Mouse (Mus musculus) heart, embryonic 12.5 days (tissue): ENCODE data around the gene 2810408A11Rik. TPM values are rescaled to one million over a fixed set of nuclear protein-coding genes. Genes with fewer than 3 reads are reported as not detected.
"Not testable (repeated sequence)": the region's sequence is repeated elsewhere in the genome, so short reads cannot be mapped to it uniquely, and the experiment has no call there.

Experiments
- ATAC-seq: fragments of 200-750 bp; cut with Nextera tagmentation; 2 replicates; pipeline ENCODE4 v1.8.0; 2017; ENCODE audit warnings: moderate TSS enrichment, moderate library complexity; ENCODE audit not compliant: insufficient number of reproducible peaks, low FRiP score
- H3K27ac ChIP-seq: fragments of 300-500 bp; sonication (generic); 2 replicates; pipeline ENCODE4 v1.5.1; 2016; ENCODE audit warnings: mild to moderate bottlenecking, moderate library complexity; ENCODE audit not compliant: poor library complexity, severe bottlenecking
- H3K27me3 ChIP-seq: fragments of 300-500 bp; sonication (generic); replicated peaks from 2 replicates; pipeline ENCODE4 v1.6.1; 2016; ENCODE audit warnings: mild to moderate bottlenecking, moderate library complexity
- H3K36me3 ChIP-seq: fragments of 300-500 bp; sonication (generic); 2 replicates; pipeline ENCODE4 v1.6.1; 2016; ENCODE audit warnings: mild to moderate bottlenecking, moderate library complexity
- H3K4me1 ChIP-seq: fragments of 300-500 bp; sonication (generic); replicated peaks from 2 replicates; pipeline ENCODE4 v1.6.1; 2016; ENCODE audit warnings: mild to moderate bottlenecking
- H3K4me2 ChIP-seq: fragments of 300-500 bp; sonication (generic); 2 replicates; pipeline ENCODE4 v1.6.1; 2016; ENCODE audit warnings: mild to moderate bottlenecking, moderate library complexity
- H3K4me3 ChIP-seq: fragments of 300-500 bp; sonication (generic); 2 replicates; pipeline ENCODE4 v1.5.1; 2016; ENCODE audit warnings: mild to moderate bottlenecking
- H3K9ac ChIP-seq: fragments of 300-500 bp; sonication (generic); 2 replicates; pipeline ENCODE4 v1.6.1; 2016; ENCODE audit warnings: mild to moderate bottlenecking, moderate library complexity
- H3K9me3 ChIP-seq: fragments of 300-500 bp; sonication (generic); replicated peaks from 2 replicates; pipeline ENCODE4 v1.6.1; 2016; ENCODE audit warnings: mild to moderate bottlenecking, moderate library complexity
- WGBS: fragments of 180-500 bp; shearing (Covaris S2); methylation state at CpG from one replicate; pipeline ENCODE4 v1.1.7; 2016; 5-methylcytosine and 5-hydroxymethylcytosine counted together
- polyA plus RNA-seq: library from polyadenylated mRNA; unstranded; fragments of >200 nt; fragmentation: Nextera tagmentation; extraction: Ambion mirVana; gene quantifications from 2 replicates; pipeline ENCODE4 v1.2.1, GENCODE M21; 2016

Gene 2810408A11Rik
- polyA plus RNA-seq, 1 experiment from 2014 or later = 4.7 TPM

GRCm38 (mm10) chr11:69930967-69931537 lies 30.3 kb upstream of the 2810408A11Rik start:
- Histone ChIP-seq H3K36me3 (no peaks in the 10 kb centered on the region), H3K27ac (no peak overlapping the region), H3K9me3 (no peaks in the 10 kb centered on the region), H3K4me3 (no peak overlapping the region), H3K4me1 (peaks cover 9% of the 10 kb centered on the region), H3K27me3 (0 out of 2 replicates have a peak, but pooled peaks cover 2% of the 10 kb centered on the region), H3K9ac (no peak overlapping the region), H3K4me2 (no peak overlapping the region)
- no peak for ATAC-seq
- WGBS = 58% methylated on average over 3 of the region's 3 CpGs

- not testable (repeated sequence) for H3K27me3 ChIP-seq, H3K27ac ChIP-seq, H3K9me3 ChIP-seq, H3K9ac ChIP-seq, H3K36me3 ChIP-seq, H3K4me3 ChIP-seq, ATAC-seq, H3K4me2 ChIP-seq, H3K4me1 ChIP-seq
- WGBS = 85% methylated on average over 8 of the region's 8 CpGs
Observed at GRCm38 (mm10) chr11:69930176-69930575, 29.4 kb upstream of the 2810408A11Rik start.

- no peak overlapping the region for H3K27ac ChIP-seq
- no peak for ATAC-seq
- H3K4me3 ChIP-seq = no peak overlapping the region
- no peaks in the 10 kb centered on the region for H3K9me3 ChIP-seq
- H3K4me2 ChIP-seq = no peak overlapping the region
- peaks cover 6% of the 10 kb centered on the region for H3K4me1 ChIP-seq
- no peaks in the 10 kb centered on the region for H3K36me3 ChIP-seq
- no peak overlapping the region for H3K9ac ChIP-seq
- 26% methylated on average over 4 of the region's 4 CpGs for WGBS
- H3K27me3 ChIP-seq = no peaks in the 10 kb centered on the region
Observed at GRCm38 (mm10) chr11:69929712-69930111, 28.9 kb upstream of the 2810408A11Rik start.

- Histone ChIP-seq H3K4me1 (0 out of 2 replicates have a peak, but pooled peaks cover under 1% of the 10 kb centered on the region), H3K4me2 (no peak overlapping the region), H3K9me3 (no peaks in the 10 kb centered on the region), H3K9ac (no peak overlapping the region), H3K27ac (no peak overlapping the region), H3K27me3 (no peaks in the 10 kb centered on the region), H3K4me3 (no peak overlapping the region), H3K36me3 (no peaks in the 10 kb centered on the region)
- no peak for ATAC-seq
- WGBS = 92% methylated on average over 2 of the region's 2 CpGs
Observed at GRCm38 (mm10) chr11:69927501-69927900, 26.7 kb upstream of the 2810408A11Rik start.

GRCm38 (mm10) chr11:69922796-69923195 lies 22.0 kb upstream of the 2810408A11Rik start:
- WGBS = 66% methylated on average over 3 of the region's 3 CpGs
- H3K4me3 ChIP-seq = no peak overlapping the region
- no peak overlapping the region for H3K9ac ChIP-seq

GRCm38 (mm10) chr11:69922012-69922756 lies 21.4 kb upstream of the 2810408A11Rik start:
- H3K36me3 ChIP-seq = peaks cover 20% of the 10 kb centered on the region
- H3K4me1 ChIP-seq = peaks cover 22% of the 10 kb centered on the region
- H3K27ac ChIP-seq = peak overlapping the region; percentile 98
- H3K4me2 ChIP-seq = peak overlapping the region; percentile 74
- H3K9me3 ChIP-seq = no peaks in the 10 kb centered on the region
- no peak for ATAC-seq
- WGBS = 5% methylated on average over 12 of the region's 12 CpGs
- H3K9ac ChIP-seq = peak overlapping the region; percentile 77
- peak overlapping the region; percentile 91 for H3K4me3 ChIP-seq
- H3K27me3 ChIP-seq = no peaks in the 10 kb centered on the region

More at GRCm38 (mm10) chr11:69922796-69923195, 22.0 kb upstream of the 2810408A11Rik start:
- H3K4me2 ChIP-seq = no peak overlapping the region
- peaks cover 22% of the 10 kb centered on the region for H3K4me1 ChIP-seq
- no peaks in the 10 kb centered on the region for H3K27me3 ChIP-seq
- H3K9me3 ChIP-seq = no peaks in the 10 kb centered on the region
- peak overlapping the region; percentile 98; the same call in 1 of the 2 replicates for H3K27ac ChIP-seq
- ATAC-seq = no peak
- peaks cover 14% of the 10 kb centered on the region for H3K36me3 ChIP-seq

GRCm38 (mm10) chr11:69921114-69922011 lies 20.6 kb upstream of the 2810408A11Rik start, which contains the start of gene Eif5a:
Eif5a (minus strand) TSS chr11:69921958.
- ATAC-seq = peak; percentile 96
- Histone ChIP-seq H3K27me3 (no peaks in the 10 kb centered on the region), H3K27ac (peak within 1 kb of the TSS; percentile 98), H3K4me3 (peak within 1 kb of the TSS; percentile 91), H3K4me2 (peak within 1 kb of the TSS; percentile 81), H3K9ac (peak within 1 kb of the TSS; percentile 99), H3K4me1 (peaks cover 22% of the 10 kb centered on the region), H3K9me3 (no peaks in the 10 kb centered on the region), H3K36me3 (peaks cover 28% of the 10 kb centered on the region)
- WGBS = under 1% methylated on average over 75 of the region's 78 CpGs

GRCm38 (mm10) chr11:69920266-69921031 lies 19.7 kb upstream of the 2810408A11Rik start:
- peak overlapping the region; percentile 99 for H3K9ac ChIP-seq
- peak; percentile 16 for ATAC-seq
- H3K4me2 ChIP-seq = peak overlapping the region; percentile 81
- no peaks in the 10 kb centered on the region for H3K27me3 ChIP-seq
- H3K9me3 ChIP-seq = no peaks in the 10 kb centered on the region
- H3K4me1 ChIP-seq = peaks cover 32% of the 10 kb centered on the region
- peaks cover 38% of the 10 kb centered on the region for H3K36me3 ChIP-seq
- peak overlapping the region; percentile 97 for H3K27ac ChIP-seq
- H3K4me3 ChIP-seq = peak overlapping the region; percentile 91
- WGBS = under 1% methylated on average over 61 of the region's 65 CpGs

- WGBS = 1% methylated on average over 17 of the region's 17 CpGs
- peak; percentile 55 for ATAC-seq
- peaks cover 38% of the 10 kb centered on the region for H3K4me1 ChIP-seq
Observed at GRCm38 (mm10) chr11:69919661-69920265, 19.0 kb upstream of the 2810408A11Rik start.

GRCm38 (mm10) chr11:69919053-69919452 lies 18.3 kb upstream of the 2810408A11Rik start:
- WGBS = 78% methylated on average over 9 of the region's 9 CpGs
- no peak for ATAC-seq
- Histone ChIP-seq H3K4me1 (peaks cover 44% of the 10 kb centered on the region), H3K9ac (peak overlapping the region; percentile 99), H3K4me3 (peak overlapping the region; percentile 91), H3K27ac (peak overlapping the region; percentile 97), H3K4me2 (peak overlapping the region; percentile 81), H3K36me3 (peaks cover 45% of the 10 kb centered on the region), H3K9me3 (no peaks in the 10 kb centered on the region), H3K27me3 (no peaks in the 10 kb centered on the region)

More at GRCm38 (mm10) chr11:69919661-69920265, 19.0 kb upstream of the 2810408A11Rik start:
- Histone ChIP-seq H3K27me3 (no peaks in the 10 kb centered on the region), H3K9me3 (no peaks in the 10 kb centered on the region), H3K4me2 (peak overlapping the region; percentile 81), H3K9ac (peak overlapping the region; percentile 99), H3K27ac (peak overlapping the region; percentile 97), H3K4me3 (peak overlapping the region; percentile 91), H3K36me3 (peaks cover 44% of the 10 kb centered on the region)
